Mouse (Mus musculus) kidney, embryonic 14.5 days (tissue): ENCODE results near the gene Tbrg4. TPM values are rescaled to one million over a fixed set of nuclear protein-coding genes. Genes with fewer than 3 reads are reported as not detected.
A peak's percentile ranks its signal among the peaks of the same experiment; 100 is the strongest.

Experiments
- ATAC-seq: fragments of 200-750 bp; cut with Nextera tagmentation; 2 replicates; pipeline ENCODE4 v1.8.0; 2017; ENCODE audit warnings: moderate number of reproducible peaks, mild to moderate bottlenecking, moderate TSS enrichment, moderate library complexity; ENCODE audit not compliant: low FRiP score, low TSS enrichment
- H3K27ac ChIP-seq: fragments of 300-500 bp; sonication (generic); 2 replicates; pipeline ENCODE4 v1.5.1; 2014; ENCODE audit warnings: low read depth, mild to moderate bottlenecking, low read length, moderate library complexity, mixed read lengths
- H3K27me3 ChIP-seq: fragments of 300-500 bp; sonication (generic); 2 replicates; pipeline ENCODE4 v1.6.1; 2014; ENCODE audit warnings: mild to moderate bottlenecking, low read length; ENCODE audit not compliant: control insufficient read depth, insufficient read depth
- H3K36me3 ChIP-seq: fragments of 300-500 bp; sonication (generic); 2 replicates; pipeline ENCODE4 v1.6.1; 2014; ENCODE audit warnings: low read length, mixed read lengths; ENCODE audit not compliant: control insufficient read depth, insufficient read depth
- H3K4me1 ChIP-seq: fragments of 300-500 bp; sonication (generic); 2 replicates; pipeline ENCODE4 v1.6.1; 2014; ENCODE audit warnings: low read length, mixed read lengths; ENCODE audit not compliant: control insufficient read depth, insufficient read depth
- H3K4me2 ChIP-seq: fragments of 300-500 bp; sonication (generic); replicated peaks from 2 replicates; pipeline ENCODE4 v1.6.1; 2014; ENCODE audit warnings: low read depth, mild to moderate bottlenecking, low read length
- H3K4me3 ChIP-seq: fragments of 300-500 bp; sonication (generic); 2 replicates; pipeline ENCODE4 v1.5.1; 2014; ENCODE audit warnings: mild to moderate bottlenecking, low read length
- H3K9ac ChIP-seq: fragments of 300-500 bp; sonication (generic); 2 replicates; pipeline ENCODE4 v1.6.1; 2014; ENCODE audit warnings: low read depth, mild to moderate bottlenecking, low read length, moderate library complexity
- H3K9me3 ChIP-seq: fragments of 300-500 bp; sonication (generic); 2 replicates; pipeline ENCODE4 v1.6.1; 2016; ENCODE audit warnings: low read length; ENCODE audit not compliant: control insufficient read depth
- WGBS: fragments of 180-500 bp; shearing (Covaris S2); extraction: QIAGEN DNeasy Blood & Tissue Kit; methylation state at CpG from one replicate; pipeline ENCODE4 v1.1.7; 2014; 5-methylcytosine and 5-hydroxymethylcytosine counted together
- polyA plus RNA-seq: library from polyadenylated mRNA; unstranded; fragments of >200 nt; fragmentation: Nextera tagmentation; extraction: Ambion mirVana; gene quantifications from 2 replicates; pipeline ENCODE4 v1.2.1, GENCODE M21; 2014

Tbrg4 gene
- polyA plus RNA-seq, 1 experiment from 2014 or later, result 48.9 TPM

DNA sequence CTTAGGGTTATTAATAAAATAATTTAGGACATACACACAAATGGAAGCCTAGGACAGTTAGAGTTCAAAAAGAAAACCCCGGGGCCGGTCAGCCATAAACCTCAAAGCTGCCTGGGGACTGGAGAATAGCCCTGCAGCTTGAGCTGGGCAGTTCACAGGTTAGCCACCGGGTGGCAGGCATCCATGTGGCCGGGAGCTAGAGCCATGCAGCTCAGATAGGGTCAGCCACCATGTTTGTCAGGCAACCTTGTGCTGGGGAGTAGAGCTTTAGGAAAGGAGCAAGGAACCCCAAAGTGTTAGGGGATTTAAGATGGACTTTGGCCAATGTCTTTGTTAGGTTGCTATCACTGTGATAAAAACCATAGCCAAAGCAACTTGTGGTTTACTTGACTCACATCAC lies 2.7 kb upstream of the Tbrg4 start:
- Histone ChIP-seq H3K4me1 (peaks cover 19% of the 10 kb centered on the region), H3K4me2 (no peak overlapping the region), H3K9me3 (no peaks in the 10 kb centered on the region), H3K4me3 (no peak overlapping the region), H3K27me3 (no peaks in the 10 kb centered on the region), H3K27ac (no peak overlapping the region), H3K9ac (no peak overlapping the region), H3K36me3 (peaks cover 11% of the 10 kb centered on the region)
- WGBS, result 12% methylated on average over 4 of the region's 4 CpGs
- no peak; the same call in 1 of the 2 replicates for ATAC-seq

DNA sequence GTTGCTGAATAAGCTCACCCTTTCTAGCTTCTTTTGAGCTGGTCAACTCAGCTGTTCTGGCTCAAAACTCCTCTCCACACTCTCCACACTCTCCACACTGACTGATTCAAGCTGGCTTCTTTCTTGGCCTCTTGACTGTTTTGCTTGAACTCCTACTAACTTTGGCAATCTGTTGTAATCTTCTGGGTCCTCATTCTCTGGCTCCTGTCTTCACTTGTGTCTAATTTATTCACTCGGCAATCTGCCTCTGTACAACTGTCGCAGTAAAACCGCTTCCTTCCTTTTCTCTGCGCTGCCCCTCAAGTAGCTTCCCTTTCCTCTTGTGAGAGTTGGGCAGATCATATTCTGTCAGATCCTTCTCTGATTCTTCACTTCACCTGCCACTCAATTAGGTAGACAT lies 1.9 kb upstream of the Tbrg4 start:
- Histone ChIP-seq H3K27me3 (no peaks in the 10 kb centered on the region), H3K27ac (no peak overlapping the region), H3K9me3 (no peaks in the 10 kb centered on the region), H3K4me1 (peaks cover 19% of the 10 kb centered on the region), H3K9ac (no peak overlapping the region), H3K4me3 (no peak overlapping the region), H3K4me2 (no peak overlapping the region), H3K36me3 (peaks cover 19% of the 10 kb centered on the region)
- WGBS, result 80% methylated on average over 4 of the region's 4 CpGs
- no peak for ATAC-seq

DNA sequence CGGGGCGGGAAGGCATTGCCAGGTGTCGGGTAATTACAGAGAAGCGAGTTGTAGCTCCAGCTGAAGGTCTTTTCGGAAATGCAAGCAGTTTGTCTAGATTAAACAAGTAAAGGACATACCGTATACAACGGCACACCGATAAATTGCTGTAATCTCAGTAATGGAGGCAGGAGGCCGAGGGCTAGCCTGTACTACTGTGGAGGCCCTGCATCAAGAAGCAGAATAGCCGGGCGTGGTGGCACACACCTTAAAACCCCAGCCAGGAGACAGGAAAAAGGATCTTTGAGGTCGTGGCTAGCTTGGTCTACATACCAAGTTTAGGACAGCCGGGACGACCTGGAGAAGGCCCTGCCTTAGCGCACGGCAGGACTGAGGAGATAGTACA lies 513 bp upstream of the Tbrg4 start:
- H3K27me3 ChIP-seq, result no peaks in the 10 kb centered on the region
- H3K36me3 ChIP-seq, result peaks cover 32% of the 10 kb centered on the region
- WGBS, result 15% methylated on average over 16 of the region's 16 CpGs
- H3K9me3 ChIP-seq, result no peaks in the 10 kb centered on the region
- peaks cover 19% of the 10 kb centered on the region for H3K4me1 ChIP-seq
- peak; percentile 13 for ATAC-seq
- H3K4me2 ChIP-seq, result peak overlapping the region; percentile 71
- H3K27ac ChIP-seq, result peak overlapping the region; percentile 89
- peak overlapping the region; percentile 71 for H3K9ac ChIP-seq
- H3K4me3 ChIP-seq, result peak overlapping the region; percentile 86

DNA sequence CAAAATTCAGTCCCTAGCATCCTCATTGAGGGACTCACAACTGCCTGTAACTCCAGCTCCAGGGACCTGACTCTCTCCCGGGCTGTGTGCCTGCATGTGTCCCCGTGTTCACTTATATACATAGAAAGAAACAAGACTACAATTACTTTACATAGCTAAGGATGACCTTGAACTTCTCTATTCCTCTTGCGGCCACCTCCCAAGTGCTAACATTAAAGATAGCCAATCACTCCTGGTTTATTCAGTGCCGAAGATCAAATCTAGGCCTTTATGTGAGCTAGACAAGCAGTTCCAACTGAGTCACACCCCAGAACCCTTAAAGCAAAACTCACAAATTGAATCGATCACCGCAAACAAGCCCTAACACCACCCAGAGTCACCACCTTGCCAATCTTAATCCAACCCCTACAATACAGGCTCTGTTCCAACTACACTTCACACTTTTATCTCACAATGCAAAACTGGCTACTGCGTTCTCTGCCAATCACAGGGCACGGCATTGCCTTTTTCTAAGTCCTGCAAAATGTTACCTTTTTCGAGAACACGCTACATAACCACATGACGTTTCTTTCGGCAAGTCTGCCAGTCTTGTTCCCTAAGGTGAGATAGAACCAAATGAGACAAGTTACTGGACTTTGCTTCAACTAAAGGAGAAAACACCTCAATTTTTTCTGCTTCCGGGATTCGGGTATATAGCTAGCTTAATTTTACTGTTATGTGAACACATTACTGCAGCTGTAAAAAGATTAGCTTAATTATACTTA lies 1.1 kb downstream of the Tbrg4 start:
- Histone ChIP-seq H3K27ac (no peak overlapping the region), H3K4me2 (peak overlapping the region; percentile 64), H3K9ac (peak overlapping the region; percentile 71), H3K9me3 (no peaks in the 10 kb centered on the region), H3K36me3 (peaks cover 48% of the 10 kb centered on the region), H3K4me1 (peaks cover 19% of the 10 kb centered on the region), H3K27me3 (no peaks in the 10 kb centered on the region), H3K4me3 (peak overlapping the region; percentile 86)
- 69% methylated on average over 14 of the region's 14 CpGs for WGBS
- no peak for ATAC-seq

DNA sequence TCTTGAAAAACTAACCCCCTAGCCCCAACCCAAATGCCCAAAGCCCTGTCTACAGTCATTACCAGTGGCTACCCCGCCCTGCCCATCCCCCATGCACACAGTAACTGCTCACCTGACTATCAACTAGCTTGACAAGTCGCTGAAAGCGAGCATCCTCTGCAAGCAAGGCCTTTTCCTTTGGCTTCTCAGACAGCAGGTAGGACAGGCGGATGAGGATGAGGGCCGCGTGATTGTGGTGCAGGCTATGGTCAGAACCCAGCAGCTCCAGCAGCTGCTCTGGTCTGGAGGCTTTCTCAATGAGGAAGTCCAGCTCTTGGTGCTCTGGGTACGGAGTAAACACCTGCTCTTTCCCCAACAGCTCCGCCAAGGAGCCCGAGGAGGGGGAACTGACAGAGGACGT lies 2.2 kb downstream of the Tbrg4 start:
- H3K4me1 ChIP-seq, result peaks cover 19% of the 10 kb centered on the region
- no peak overlapping the region for H3K27ac ChIP-seq
- H3K36me3 ChIP-seq, result peaks cover 59% of the 10 kb centered on the region
- H3K9me3 ChIP-seq, result no peaks in the 10 kb centered on the region
- ATAC-seq, result no peak
- H3K4me2 ChIP-seq, result no peak overlapping the region
- H3K4me3 ChIP-seq, result no peak overlapping the region
- no peak overlapping the region for H3K9ac ChIP-seq
- H3K27me3 ChIP-seq, result no peaks in the 10 kb centered on the region
- WGBS, result 94% methylated on average over 10 of the region's 10 CpGs

DNA sequence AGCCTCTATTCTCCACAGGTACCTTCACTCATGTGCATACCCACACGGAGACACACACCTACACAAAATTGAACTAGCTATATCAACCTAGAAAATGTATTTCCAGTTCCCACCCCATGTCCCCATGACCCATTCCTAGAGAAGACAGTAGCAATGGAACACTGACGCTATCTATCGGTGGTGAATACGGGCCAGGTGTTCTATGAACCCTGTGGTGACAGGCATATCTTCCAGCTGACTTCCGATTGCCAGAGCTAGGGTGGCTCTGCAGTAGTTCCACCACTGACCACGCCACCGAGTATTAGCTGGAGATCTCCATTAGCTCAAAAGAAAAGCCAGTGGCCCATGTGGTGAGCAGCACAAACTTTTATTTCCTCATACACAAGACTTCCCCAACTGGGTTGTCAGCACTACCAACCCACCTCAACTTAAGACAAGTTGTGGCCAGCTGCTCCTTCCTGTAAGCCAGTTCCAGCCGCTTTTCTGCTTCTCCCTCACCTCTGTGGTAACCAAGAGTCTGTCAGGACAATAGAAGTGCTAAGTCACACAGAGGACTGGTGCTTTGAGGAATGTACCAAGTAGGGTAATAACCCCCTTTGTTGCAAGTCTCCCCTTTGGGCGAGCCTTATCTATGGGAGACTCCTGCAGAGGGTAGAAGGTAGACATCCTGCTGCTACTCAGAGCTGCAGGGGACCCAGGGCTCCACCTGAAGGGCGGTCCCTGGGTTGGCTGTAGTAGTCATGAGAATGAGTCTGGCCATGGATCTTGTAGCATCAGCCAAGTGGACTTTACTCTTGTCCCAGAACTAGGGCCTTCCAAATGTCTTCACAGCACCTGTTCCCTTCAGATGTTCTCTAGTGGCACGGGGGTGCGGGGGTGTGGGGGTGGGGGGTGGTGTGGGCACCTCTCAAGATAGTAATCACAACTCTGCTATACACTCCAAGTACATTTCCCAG lies 10.3 kb downstream of the Tbrg4 start:
- no peaks in the 10 kb centered on the region for H3K27me3 ChIP-seq
- WGBS, result 95% methylated on average over 12 of the region's 12 CpGs
- H3K4me3 ChIP-seq, result no peak overlapping the region
- H3K4me2 ChIP-seq, result no peak overlapping the region
- H3K9me3 ChIP-seq, result no peaks in the 10 kb centered on the region
- H3K4me1 ChIP-seq, result no peaks in the 10 kb centered on the region
- no peak overlapping the region for H3K9ac ChIP-seq
- no peak overlapping the region for H3K27ac ChIP-seq
- peaks cover 82% of the 10 kb centered on the region for H3K36me3 ChIP-seq
- ATAC-seq, result no peak

DNA sequence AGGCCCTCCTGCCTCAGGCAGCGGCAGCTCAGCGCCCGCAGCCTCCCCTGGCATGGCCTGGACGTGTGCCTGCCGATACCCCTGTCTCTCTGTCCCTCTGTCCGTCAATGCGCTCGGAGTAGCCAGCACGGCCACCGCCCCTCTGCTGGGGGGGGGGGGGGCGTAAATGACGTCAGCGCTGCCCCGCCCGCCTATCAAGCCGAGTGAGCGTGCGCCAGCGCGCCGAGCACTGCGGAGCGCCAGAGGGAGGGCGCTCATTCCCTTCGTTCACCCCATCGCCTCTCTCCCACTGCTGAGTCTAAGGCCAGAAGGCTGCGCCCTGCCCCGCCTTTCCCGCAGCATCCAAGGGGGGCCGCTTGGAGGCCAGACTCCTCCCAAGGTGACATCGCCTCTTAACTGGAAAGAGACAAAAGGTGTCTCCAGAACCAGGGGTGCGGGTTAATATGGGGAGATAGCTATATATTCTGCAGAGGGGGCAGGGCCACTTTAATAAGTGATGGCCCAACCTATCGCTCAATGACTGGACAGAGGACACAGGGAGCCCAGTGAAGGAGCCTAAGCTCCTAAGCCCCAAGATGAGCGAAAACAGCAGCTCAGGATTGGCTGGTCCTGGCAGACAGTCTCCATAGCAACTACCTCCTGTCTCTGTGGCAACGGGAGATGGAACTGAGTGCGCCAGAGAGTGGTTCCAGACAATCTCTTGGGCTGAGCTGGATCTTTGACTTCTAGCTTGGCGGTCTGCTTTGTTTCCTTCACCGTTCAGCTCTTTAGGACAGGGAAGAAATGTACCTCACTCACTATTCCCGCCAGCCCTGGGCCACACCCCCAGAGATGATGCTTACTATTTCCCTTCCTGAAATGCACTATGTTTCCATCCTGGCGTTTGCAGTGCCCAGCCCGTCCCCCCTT lies 20.1 kb downstream of the Tbrg4 start, which contains the start of gene Nacad:
Nacad (minus strand) TSS at position 563 of the 909 bp plus-strand sequence.
- H3K27ac ChIP-seq, result no peak within 1 kb of the TSS
- H3K4me3 ChIP-seq, result peak within 1 kb of the TSS; percentile 34
- 9% methylated on average over 28 of the region's 41 CpGs for WGBS
- peaks cover 10% of the 10 kb centered on the region; the same call in 1 of the 2 replicates for H3K4me1 ChIP-seq
- H3K9me3 ChIP-seq, result no peaks in the 10 kb centered on the region
- peak within 1 kb of the TSS; percentile 67 for H3K4me2 ChIP-seq
- H3K27me3 ChIP-seq, result peaks cover 22% of the 10 kb centered on the region
- H3K36me3 ChIP-seq, result no peaks in the 10 kb centered on the region
- peak; percentile 62 for ATAC-seq
- H3K9ac ChIP-seq, result peak within 1 kb of the TSS; percentile 7

DNA sequence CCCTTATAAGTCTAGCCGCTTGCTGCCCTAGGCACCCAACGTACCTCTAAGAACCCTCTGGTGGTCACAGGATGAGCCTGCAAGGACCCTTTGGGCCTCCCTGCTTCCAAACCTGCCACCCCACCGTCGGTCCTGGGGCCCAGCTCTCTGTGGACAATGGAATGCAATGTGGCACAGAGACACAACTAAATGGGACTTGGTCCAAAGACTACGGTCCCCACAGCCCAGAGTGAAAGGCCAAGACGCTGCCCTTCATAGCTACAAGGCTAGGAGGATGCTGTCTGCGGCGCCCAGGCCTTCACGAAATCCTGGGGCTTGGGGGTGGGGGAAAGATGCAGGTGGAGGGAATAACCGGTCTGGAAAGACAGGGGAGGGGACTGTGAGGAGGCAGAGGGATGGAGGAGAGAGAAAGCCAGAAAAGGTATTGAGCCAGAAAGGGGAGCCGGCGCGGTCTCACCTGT lies 20.8 kb downstream of the Tbrg4 start:
- Histone ChIP-seq H3K9ac (peak overlapping the region; percentile 7), H3K27me3 (peaks cover 22% of the 10 kb centered on the region), H3K4me1 (peaks cover 10% of the 10 kb centered on the region; the same call in 1 of the 2 replicates), H3K4me3 (peak overlapping the region; percentile 34), H3K27ac (no peak overlapping the region), H3K4me2 (peak overlapping the region; percentile 67), H3K9me3 (no peaks in the 10 kb centered on the region), H3K36me3 (no peaks in the 10 kb centered on the region)
- WGBS, result 24% methylated on average over 13 of the region's 13 CpGs
- ATAC-seq, result no peak
